Mouse (Mus musculus) C2C12 (cell line): Measurements from ENCODE around the gene Tubgcp3.
A peak's percentile ranks its signal among the peaks of the same experiment; 100 is the strongest.

ENCODE experiments used
- CEBPB ChIP-seq: IDR thresholded peaks from one replicate; pipeline ENCODE4 v1.6.1; 2011; ENCODE audit warnings: low read depth, mild to moderate bottlenecking, control low read depth, moderate library complexity
- CTCF ChIP-seq: IDR thresholded peaks from one replicate; pipeline ENCODE4 v1.5.1; 2011; ENCODE audit not compliant: control insufficient read depth, insufficient read depth, insufficient read length
- FOSL1 ChIP-seq: IDR thresholded peaks from one replicate; pipeline ENCODE4 v1.8.0; 2011; ENCODE audit warnings: mild to moderate bottlenecking, low read length; ENCODE audit not compliant: poor library complexity, insufficient read depth, severe bottlenecking
- MAX ChIP-seq: IDR thresholded peaks from one replicate; pipeline ENCODE4 v1.6.1; 2011; ENCODE audit warnings: mild to moderate bottlenecking, control low read depth
- MYOD1 ChIP-seq: IDR thresholded peaks from one replicate; pipeline ENCODE4 v1.6.1; 2011; ENCODE audit warnings: low read depth; ENCODE audit not compliant: control insufficient read depth, insufficient read length
- MYOG ChIP-seq: IDR thresholded peaks from one replicate; pipeline ENCODE4 v1.6.1; 2011; ENCODE audit not compliant: control insufficient read depth, insufficient read length; ENCODE audit errors: extremely low read depth
- USF1 ChIP-seq: IDR thresholded peaks from one replicate; pipeline ENCODE4 v1.6.1; 2011; ENCODE audit warnings: low read depth, mild to moderate bottlenecking, control low read depth, moderate library complexity

- TF ChIP-seq CTCF = peak; percentile 81
- no peak for TF ChIP-seq MAX
- TF ChIP-seq USF1 = no peak
- no peak for TF ChIP-seq MYOD1
- no peak for TF ChIP-seq MYOG
- TF ChIP-seq FOSL1 = no peak
- no peak for TF ChIP-seq CEBPB
Measured at GRCm38 (mm10) chr8:12677529-12677928, 5.5 kb upstream of the Tubgcp3 start.
